Comparison of ENCODE assay signal across 8 mouse cellular contexts in genomic region chr11:96788871-96789795, GRCm38 (mm10). TPM values are rescaled to one million over a fixed set of nuclear protein-coding genes. Genes with fewer than 3 reads are reported as not detected.
DNase-seq lines count a peak whose midpoint lies in the region; ATAC-seq and TF ChIP-seq lines count a peak whose summit lies in the region.

Gene Cbx1, plus strand, starts transcription at chr11:96789127.

- no peaks in the 10 kb centered on the region for H3K9me3 ChIP-seq in erythroblast, embryonic 14.5 days (ENCODE audit: control insufficient read depth, low read length)
- H3K9me3 ChIP-seq in heart, embryonic 12.5 days (replicated peaks): no peaks in the 10 kb centered on the region
- no peaks in the 10 kb centered on the region for H3K9me3 ChIP-seq in kidney, postnatal 0 days (replicated peaks; ENCODE audit: low read length)
- no peaks in the 10 kb centered on the region for H3K9me3 ChIP-seq in liver, embryonic 11.5 days (ENCODE audit: control insufficient read depth, low read length)
- no peaks in the 10 kb centered on the region for H3K9me3 ChIP-seq in stomach, embryonic 14.5 days (ENCODE audit: control insufficient read depth, low read depth, low read length)

- H3K4me1 ChIP-seq in erythroblast, embryonic 14.5 days (ENCODE audit: control insufficient read depth): peaks cover 30% of the 10 kb centered on the region
- H3K4me1 ChIP-seq in heart, embryonic 12.5 days (replicated peaks): peaks cover 22% of the 10 kb centered on the region
- peaks cover 12% of the 10 kb centered on the region for H3K4me1 ChIP-seq in kidney, postnatal 0 days (replicated peaks; ENCODE audit: insufficient read depth, low read length)
- peaks cover 15% of the 10 kb centered on the region for H3K4me1 ChIP-seq in liver, embryonic 11.5 days (replicated peaks; ENCODE audit: control insufficient read depth, insufficient read depth, low read length)
- peaks cover 8% of the 10 kb centered on the region; the same call in 1 of the 2 replicates for H3K4me1 ChIP-seq in stomach, embryonic 14.5 days (ENCODE audit: control insufficient read depth, insufficient read depth, low read length)

- peaks cover 57% of the 10 kb centered on the region for H3K79me2 ChIP-seq in C2C12 (ENCODE audit: control insufficient read depth, insufficient read depth)

- H3K4me2 ChIP-seq in heart, embryonic 12.5 days: peak within 1 kb of the TSS; percentile 89
- H3K4me2 ChIP-seq in kidney, postnatal 0 days (ENCODE audit: low read length): peak within 1 kb of the TSS; percentile 54
- peak within 1 kb of the TSS; percentile 95 for H3K4me2 ChIP-seq in liver, embryonic 11.5 days
- peak within 1 kb of the TSS; percentile 92 for H3K4me2 ChIP-seq in stomach, embryonic 14.5 days (replicated peaks; ENCODE audit: low read depth, low read length)

- H3K9ac ChIP-seq in heart, embryonic 12.5 days: peak within 1 kb of the TSS; percentile 92
- peak within 1 kb of the TSS; percentile 85 for H3K9ac ChIP-seq in kidney, postnatal 0 days (ENCODE audit: low read depth, low read length)
- peak within 1 kb of the TSS; percentile 80 for H3K9ac ChIP-seq in liver, embryonic 11.5 days (ENCODE audit: low read depth, low read length)
- peak within 1 kb of the TSS; percentile 91 for H3K9ac ChIP-seq in stomach, embryonic 14.5 days (replicated peaks; ENCODE audit: low read depth, low read length)

- H3K27ac ChIP-seq in heart, embryonic 12.5 days (ENCODE audit: poor library complexity, severe bottlenecking): peak within 1 kb of the TSS; percentile 92
- H3K27ac ChIP-seq in kidney, postnatal 0 days: peak within 1 kb of the TSS; percentile 90
- peak within 1 kb of the TSS; percentile 84 for H3K27ac ChIP-seq in liver, embryonic 11.5 days (ENCODE audit: low read depth, low read length)
- peak within 1 kb of the TSS; percentile 93 for H3K27ac ChIP-seq in stomach, embryonic 14.5 days (ENCODE audit: low read length)

- peak; percentile 95 for ATAC-seq in heart, embryonic 12.5 days (ENCODE audit: insufficient number of reproducible peaks, low FRiP score)
- ATAC-seq in kidney, postnatal 0 days (replicated peaks; ENCODE audit: low FRiP score, low read depth): peak; percentile 94
- peak; percentile 97 for ATAC-seq in liver, embryonic 11.5 days (replicated peaks; ENCODE audit: low FRiP score)
- ATAC-seq in stomach, embryonic 14.5 days (ENCODE audit: insufficient number of reproducible peaks, insufficient read depth, low FRiP score, low read depth): peak; percentile 96

- peak within 1 kb of the TSS; percentile 84 for H3K4me3 ChIP-seq in C2C12 (ENCODE audit: insufficient read depth, poor library complexity, severe bottlenecking)
- peak within 1 kb of the TSS; percentile 95 for H3K4me3 ChIP-seq in erythroblast, embryonic 14.5 days (replicated peaks)
- peak within 1 kb of the TSS; percentile 85 for H3K4me3 ChIP-seq in heart, embryonic 12.5 days
- H3K4me3 ChIP-seq in kidney, postnatal 0 days (replicated peaks; ENCODE audit: low read depth, low read length): peak within 1 kb of the TSS; percentile 78
- peak within 1 kb of the TSS; percentile 75 for H3K4me3 ChIP-seq in liver, embryonic 11.5 days (ENCODE audit: low read depth, low read length)
- H3K4me3 ChIP-seq in stomach, embryonic 14.5 days (ENCODE audit: low read depth, low read length): peak within 1 kb of the TSS; percentile 90

- TF ChIP-seq POLR2A in brain, embryonic 14.5 days (IDR thresholded peaks at IDR 0.05; ENCODE audit: borderline replicate concordance, extremely low read depth, insufficient read depth, insufficient read length, poor library complexity, severe bottlenecking): peak; percentile 96

- H3K27me3 ChIP-seq in C2C12 (ENCODE audit: control insufficient read depth, insufficient read depth, insufficient read length): no peaks in the 10 kb centered on the region
- H3K27me3 ChIP-seq in erythroblast, embryonic 14.5 days (ENCODE audit: control insufficient read depth): peaks cover 5% of the 10 kb centered on the region
- H3K27me3 ChIP-seq in heart, embryonic 12.5 days (replicated peaks): no peaks in the 10 kb centered on the region
- no peaks in the 10 kb centered on the region for H3K27me3 ChIP-seq in kidney, postnatal 0 days (ENCODE audit: insufficient read depth, low read length)
- H3K27me3 ChIP-seq in liver, embryonic 11.5 days (replicated peaks; ENCODE audit: control insufficient read depth, insufficient read depth, low read length): no peaks in the 10 kb centered on the region
- no peaks in the 10 kb centered on the region for H3K27me3 ChIP-seq in stomach, embryonic 14.5 days (ENCODE audit: control insufficient read depth, insufficient read depth, low read length)

- under 1% methylated on average over 93 of the region's 93 CpGs for WGBS in heart, embryonic 12.5 days
- WGBS in kidney, postnatal 0 days: 1% methylated on average over 93 of the region's 93 CpGs
- under 1% methylated on average over 92 of the region's 93 CpGs for WGBS in liver, embryonic 11.5 days
- WGBS in stomach, embryonic 14.5 days: 1% methylated on average over 93 of the region's 93 CpGs

- H3K36me3 ChIP-seq in C2C12 (ENCODE audit: control insufficient read depth, insufficient read depth): peaks cover 20% of the 10 kb centered on the region
- peaks cover 28% of the 10 kb centered on the region for H3K36me3 ChIP-seq in erythroblast, embryonic 14.5 days (ENCODE audit: control insufficient read depth)
- H3K36me3 ChIP-seq in heart, embryonic 12.5 days: no peaks in the 10 kb centered on the region
- no peaks in the 10 kb centered on the region for H3K36me3 ChIP-seq in kidney, postnatal 0 days (ENCODE audit: insufficient read depth, low read length)
- no peaks in the 10 kb centered on the region for H3K36me3 ChIP-seq in liver, embryonic 11.5 days (ENCODE audit: control insufficient read depth, insufficient read depth, low read length)
- H3K36me3 ChIP-seq in stomach, embryonic 14.5 days (ENCODE audit: control insufficient read depth, insufficient read depth, low read length): peaks cover 12% of the 10 kb centered on the region; the same call in 1 of the 2 replicates

- peaks cover 44% of the 10 kb centered on the region for H3K79me3 ChIP-seq in C2C12 (ENCODE audit: low read depth)

- peak within 1 kb of the TSS; percentile 91 for H3ac ChIP-seq in C2C12 (ENCODE audit: control insufficient read depth, insufficient read length, low read depth)

- DNase-seq in brain, embryonic 14.5 days (ENCODE audit: low read depth): peak; percentile 97
- peak; percentile 96 for DNase-seq in kidney, postnatal 0 days (ENCODE audit: low spot score)
- peak; percentile 88 for DNase-seq in liver, embryonic 11.5 days (ENCODE audit: low spot score)
- DNase-seq in naive thymus-derived CD4-positive, alpha-beta T cell, adult 2 months (ENCODE audit: low read depth): peak; percentile 91

- TF ChIP-seq CTCF in C2C12 (IDR thresholded peaks at IDR 0.05; ENCODE audit: control insufficient read depth, insufficient read depth, insufficient read length): no peak
- TF ChIP-seq CTCF in brain, embryonic 14.5 days (IDR thresholded peaks at IDR 0.05; ENCODE audit: borderline replicate concordance, extremely low read depth, insufficient read depth, insufficient read length): no peak
- TF ChIP-seq CTCF in kidney, postnatal 0 days (IDR thresholded peaks at IDR 0.05; ENCODE audit: low read depth): no peak

TF ChIP-seq in C2C12, 6 proteins besides CTCF, POLR2A, EP300 and RAD21:
- TF ChIP-seq MAX (IDR thresholded peaks at IDR 0.05) (peak; percentile 21), FOSL1 (IDR thresholded peaks at IDR 0.05; ENCODE audit: insufficient read depth, low read length, poor library complexity, severe bottlenecking) (no peak)
TF ChIP-seq in C2C12: peak in this region for 1.

RNA-seq across cellular contexts. Expression of gene Cbx1, which starts in this region (rescaled TPM):
- polyA plus RNA-seq in C2C12 (2012; fragmentation: generic; extraction: Trizol): 43.8 TPM
- polyA plus RNA-seq in brain, embryonic 14.5 days (2012; rRNA removed): 79.2 and 79.7 TPM in 2 replicates
- 1.5 and 2.7 TPM in 2 replicates for polyA plus RNA-seq in erythroblast, embryonic 14.5 days (2012)
- 57.9 and 61.0 TPM in 2 replicates for polyA plus RNA-seq in heart, embryonic 12.5 days (2016; fragmentation: Nextera tagmentation; extraction: Ambion mirVana)
- polyA plus RNA-seq in kidney, postnatal 0 days (2015; fragmentation: Nextera tagmentation; extraction: Ambion mirVana): 101 and 106 TPM in 2 replicates
- 76.7 and 82.0 TPM in 2 replicates for polyA plus RNA-seq in liver, embryonic 11.5 days (2014; fragmentation: Nextera tagmentation; extraction: Ambion mirVana)
- 100 and 105 TPM in 2 replicates for polyA plus RNA-seq in stomach, embryonic 14.5 days (2014; fragmentation: Nextera tagmentation; extraction: Ambion mirVana)

Comparison
In these comparisons a context has a peak if more than half of its experiments do, and no peak if none do; other contexts are left out.
1. Peak in every context shown above with its lines: DNase-seq, ATAC-seq, H3K4me3 ChIP-seq and H3K27ac ChIP-seq.
2. RNA of gene Cbx1 (polyA plus RNA-seq): 100 to 105 TPM in stomach, embryonic 14.5 days, 101 to 106 TPM in kidney, postnatal 0 days, 79.2 to 79.7 TPM in brain, embryonic 14.5 days, 76.7 to 82.0 TPM in liver, embryonic 11.5 days, 57.9 to 61.0 TPM in heart, embryonic 12.5 days and 43.8 TPM in C2C12 (single experiment); 1.5 to 2.7 TPM in erythroblast, embryonic 14.5 days; every median in the first group is over 10 times any median in the second.